Mouse (Mus musculus) heart, postnatal 36 days (tissue): ENCODE results near the gene Ube2d1. TPM values are rescaled to one million over a fixed set of nuclear protein-coding genes. Genes with fewer than 3 reads are reported as not detected.
A peak's percentile ranks its signal among the peaks of the same experiment; 100 is the strongest.

Experiments used
- DNase-seq, 2 experiments: peaks; one replicate each; pipeline ENCODE4 v3.0.0; 2021 to 2022
- intact Hi-C: fragments of 180-260 bp; cut with DNase I; formaldehyde crosslinking; loops from one replicate; pipeline ENCODE4 v1.15.1; 2025
- total RNA-seq, 2 experiments: library from RNA; stranded (reverse); gene quantifications; 2 replicates each; pipeline ENCODE4 v1.2.3; 2021

The Ube2d1 gene
- 10 to 100 TPM; 48.0 to 50.6 TPM for total RNA-seq

GRCm38 (mm10) chr10:71285126-71285580, at the start of gene Ube2d1:
Gene Ube2d1, minus strand, starts transcription at chr10:71285262.
- peak; percentile 89 to 90 for DNase-seq
- intact Hi-C loops: loop anchor here (2.0 kb wide), 1 partner anchor 46 kb away; the partner anchor contains the start of gene Tfam

- intact Hi-C loops: no loop called here
- DNase-seq: no peak
Measured at GRCm38 (mm10) chr10:71332859-71333258, 47.8 kb upstream of the Ube2d1 start.

GRCm38 (mm10) chr10:71332376-71332775, 47.3 kb upstream of the Ube2d1 start:
- DNase-seq: no peak
- intact Hi-C loops: no loop called here

- DNase-seq: no peak
- intact Hi-C loops: no loop called here
Measured at GRCm38 (mm10) chr10:71331908-71332307, 46.8 kb upstream of the Ube2d1 start.

- DNase-seq: no peak
- intact Hi-C loops: no loop called here
Measured at GRCm38 (mm10) chr10:71330070-71330469, 45.0 kb upstream of the Ube2d1 start.

GRCm38 (mm10) chr10:71329295-71329694, 44.2 kb upstream of the Ube2d1 start:
- intact Hi-C loops: no loop called here
- no peak for DNase-seq

- DNase-seq: no peak
- intact Hi-C loops: no loop called here
Measured at GRCm38 (mm10) chr10:71328870-71329269, 43.8 kb upstream of the Ube2d1 start.

- intact Hi-C loops: no loop called here
Measured at GRCm38 (mm10) chr10:71328382-71328781, 43.3 kb upstream of the Ube2d1 start.

GRCm38 (mm10) chr10:71327386-71327785, 42.3 kb upstream of the Ube2d1 start:
- intact Hi-C loops: loop anchor here (1.0 kb wide), 1 partner anchor 74 kb away; no protein-coding TSS in a partner anchor
- DNase-seq: no peak

More at GRCm38 (mm10) chr10:71328382-71328781, 43.3 kb upstream of the Ube2d1 start:
- no peak for DNase-seq

GRCm38 (mm10) chr10:71326789-71327188, 41.7 kb upstream of the Ube2d1 start:
- intact Hi-C loops: loop anchor here (1.0 kb wide), 1 partner anchor 75 kb away; no protein-coding TSS in a partner anchor
- DNase-seq: peak; percentile 73 to 79

- intact Hi-C loops: no loop called here
- no peak for DNase-seq
Measured at GRCm38 (mm10) chr10:71326123-71326522, 41.1 kb upstream of the Ube2d1 start.

- no peak for DNase-seq
- intact Hi-C loops: no loop called here
Measured at GRCm38 (mm10) chr10:71323669-71324068, 38.6 kb upstream of the Ube2d1 start.

- intact Hi-C loops: no loop called here
- no peak for DNase-seq
Measured at GRCm38 (mm10) chr10:71316497-71316896, 31.4 kb upstream of the Ube2d1 start.

- no peak for DNase-seq
- intact Hi-C loops: no loop called here
Measured at GRCm38 (mm10) chr10:71316056-71316455, 31.0 kb upstream of the Ube2d1 start.

- intact Hi-C loops: no loop called here
- DNase-seq: no peak
Measured at GRCm38 (mm10) chr10:71314596-71314995, 29.5 kb upstream of the Ube2d1 start.

GRCm38 (mm10) chr10:71310288-71310687, 25.2 kb upstream of the Ube2d1 start:
- intact Hi-C loops: no loop called here
- DNase-seq: no peak

GRCm38 (mm10) chr10:71308199-71308598, 23.1 kb upstream of the Ube2d1 start:
- intact Hi-C loops: no loop called here
- DNase-seq: no peak

- no peak for DNase-seq
- intact Hi-C loops: no loop called here
Measured at GRCm38 (mm10) chr10:71306759-71307158, 21.7 kb upstream of the Ube2d1 start.

- peak in 1 of 2 experiments; percentile 26 for DNase-seq
- intact Hi-C loops: no loop called here
Measured at GRCm38 (mm10) chr10:71306190-71306589, 21.1 kb upstream of the Ube2d1 start.

- DNase-seq: no peak
Measured at GRCm38 (mm10) chr10:71302490-71302889, 17.4 kb upstream of the Ube2d1 start.

GRCm38 (mm10) chr10:71300161-71300560, 15.1 kb upstream of the Ube2d1 start:
- DNase-seq: no peak
- intact Hi-C loops: no loop called here

More at GRCm38 (mm10) chr10:71302490-71302889, 17.4 kb upstream of the Ube2d1 start:
- intact Hi-C loops: no loop called here

- no peak for DNase-seq
- intact Hi-C loops: no loop called here
Measured at GRCm38 (mm10) chr10:71293245-71293644, 8.2 kb upstream of the Ube2d1 start.

GRCm38 (mm10) chr10:71292254-71292653, 7.2 kb upstream of the Ube2d1 start:
- intact Hi-C loops: no loop called here

More at GRCm38 (mm10) chr10:71292254-71292653, 7.2 kb upstream of the Ube2d1 start:
- DNase-seq: no peak
